Mouse (Mus musculus) liver, embryonic 16.5 days (tissue): Measurements from ENCODE around the gene Ccser1. TPM values are rescaled to one million over a fixed set of nuclear protein-coding genes. Genes with fewer than 3 reads are reported as not detected.

Source experiments
- ATAC-seq: fragments of 200-750 bp; cut with Nextera tagmentation; 2 replicates; pipeline ENCODE4 v1.8.0; 2017; ENCODE audit warnings: low read depth, mild to moderate bottlenecking, moderate number of reproducible peaks, moderate library complexity
- H3K27ac ChIP-seq: fragments of 300-500 bp; sonication (generic); 2 replicates; pipeline ENCODE4 v1.5.1; 2014; ENCODE audit warnings: mild to moderate bottlenecking, low read length
- H3K27me3 ChIP-seq: fragments of 300-500 bp; sonication (generic); 2 replicates; pipeline ENCODE4 v1.6.1; 2014; ENCODE audit warnings: low read depth, low read length, mixed read lengths; ENCODE audit not compliant: control insufficient read depth, insufficient read depth
- H3K36me3 ChIP-seq: fragments of 300-500 bp; sonication (generic); 2 replicates; pipeline ENCODE4 v1.6.1; 2014; ENCODE audit warnings: mild to moderate bottlenecking; ENCODE audit not compliant: control insufficient read depth, insufficient read depth
- H3K4me1 ChIP-seq: fragments of 300-500 bp; sonication (generic); 2 replicates; pipeline ENCODE4 v1.6.1; 2014; ENCODE audit warnings: low read depth, low read length, mixed read lengths; ENCODE audit not compliant: control insufficient read depth
- H3K4me2 ChIP-seq: fragments of 300-500 bp; sonication (generic); 2 replicates; pipeline ENCODE4 v1.6.1; 2014; ENCODE audit warnings: low read depth, low read length, mixed read lengths
- H3K4me3 ChIP-seq: fragments of 300-500 bp; sonication (generic); 2 replicates; pipeline ENCODE4 v1.5.1; 2014; ENCODE audit warnings: low read depth, mild to moderate bottlenecking, low read length
- H3K9ac ChIP-seq: fragments of 300-500 bp; sonication (generic); 2 replicates; pipeline ENCODE4 v1.6.1; 2014; ENCODE audit warnings: low read depth, low read length
- H3K9me3 ChIP-seq: fragments of 300-500 bp; sonication (generic); replicated peaks from 2 replicates; pipeline ENCODE4 v1.6.1; 2016; ENCODE audit warnings: low read length; ENCODE audit not compliant: control insufficient read depth
- whole genome bisulfite sequencing: fragments of 180-500 bp; shearing (Covaris S2); extraction: QIAGEN DNeasy Blood & Tissue Kit; methylation state at CpG from one replicate; pipeline ENCODE4 v1.1.7; 2014; ENCODE audit not compliant: insufficient replicate concordance; 5-methylcytosine and 5-hydroxymethylcytosine counted together
- polyA plus RNA-seq: library from polyadenylated mRNA; unstranded; fragments of >200 nt; fragmentation: Nextera tagmentation; extraction: Ambion mirVana; gene quantifications from 2 replicates; pipeline ENCODE4 v1.2.1, GENCODE M21; 2015

Gene Ccser1
- polyA plus RNA-seq, 1 experiment from 2014 or later = 0.09 TPM

DNA sequence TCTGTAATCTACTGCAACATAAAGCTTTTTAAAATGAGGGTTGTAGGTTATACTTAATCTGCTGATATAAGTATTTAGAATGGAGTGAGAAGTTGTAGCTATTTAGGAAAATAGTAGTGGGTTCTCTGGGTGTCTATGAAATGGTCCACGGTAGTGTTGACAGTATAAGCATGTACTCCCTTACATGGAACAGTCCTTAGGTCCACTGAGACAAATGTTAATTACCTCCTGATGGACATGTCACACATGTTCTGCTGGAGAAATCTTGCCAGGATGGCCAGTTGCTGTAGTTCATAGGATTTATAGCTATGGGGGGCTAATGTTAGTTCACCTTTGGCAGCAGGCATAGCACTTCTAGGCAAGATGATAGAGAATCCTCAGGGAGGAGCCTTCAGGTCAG is 625.4 kb downstream of the Ccser1 start:
- Histone ChIP-seq H3K36me3 (no peaks in the 10 kb centered on the region), H3K27ac (no peak overlapping the region), H3K4me1 (no peaks in the 10 kb centered on the region), H3K9ac (no peak overlapping the region), H3K4me2 (no peak overlapping the region), H3K9me3 (no peaks in the 10 kb centered on the region), H3K4me3 (no peak overlapping the region), H3K27me3 (no peaks in the 10 kb centered on the region)
- ATAC-seq = no peak
- 66% methylated on average over 1 of the region's 1 CpGs for WGBS

DNA sequence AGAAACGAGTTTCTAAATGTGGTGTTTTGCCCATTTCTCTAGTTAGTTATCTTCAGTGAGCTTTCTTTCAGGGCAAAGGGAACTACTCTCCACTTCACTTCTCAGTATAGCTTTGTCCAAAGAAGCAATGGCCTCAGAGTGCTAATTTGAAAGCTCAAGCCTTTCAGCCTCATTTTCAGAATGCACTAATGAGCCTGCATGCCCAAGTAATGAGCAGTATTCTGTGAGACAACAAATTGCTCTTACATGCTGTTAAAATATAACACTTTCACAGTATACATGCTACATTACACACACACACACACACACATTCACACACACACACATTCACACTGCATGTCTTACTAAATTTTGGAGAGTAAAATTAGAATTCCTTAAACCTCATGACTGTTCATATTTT is 637.6 kb downstream of the Ccser1 start:
- ATAC-seq = no peak
- H3K9me3 ChIP-seq = no peaks in the 10 kb centered on the region
- no peak overlapping the region for H3K27ac ChIP-seq
- no peaks in the 10 kb centered on the region for H3K27me3 ChIP-seq
- whole genome bisulfite sequencing = 29% methylated on average over 1 of the region's 1 CpGs
- no peaks in the 10 kb centered on the region for H3K4me1 ChIP-seq
- H3K4me3 ChIP-seq = no peak overlapping the region
- H3K4me2 ChIP-seq = no peak overlapping the region
- no peaks in the 10 kb centered on the region for H3K36me3 ChIP-seq
- H3K9ac ChIP-seq = no peak overlapping the region

DNA sequence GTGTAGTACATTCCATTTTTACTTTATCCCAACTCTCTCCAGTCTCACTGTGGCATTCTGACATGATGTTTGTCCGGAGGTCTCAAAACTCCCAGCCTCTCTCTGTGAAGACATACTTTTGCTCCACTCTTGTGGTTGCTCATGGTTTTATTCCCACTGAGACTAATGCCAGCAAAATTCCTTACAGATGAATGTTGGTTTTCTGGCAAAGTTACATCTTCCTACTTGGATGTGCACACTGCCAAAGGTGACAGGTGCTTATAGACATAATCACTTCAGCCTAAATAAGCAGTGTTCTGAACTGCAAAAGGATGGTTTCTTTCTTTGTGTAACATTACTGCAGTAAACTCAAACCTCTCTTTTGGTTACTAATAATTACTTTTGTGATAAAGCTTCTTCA is 696.2 kb downstream of the Ccser1 start:
- Histone ChIP-seq H3K4me2 (no peak overlapping the region), H3K27me3 (no peaks in the 10 kb centered on the region), H3K9me3 (no peaks in the 10 kb centered on the region), H3K4me3 (no peak overlapping the region), H3K9ac (no peak overlapping the region), H3K36me3 (no peaks in the 10 kb centered on the region), H3K4me1 (no peaks in the 10 kb centered on the region), H3K27ac (no peak overlapping the region)
- 68% methylated on average over 1 of the region's 1 CpGs for WGBS
- no peak for ATAC-seq

DNA sequence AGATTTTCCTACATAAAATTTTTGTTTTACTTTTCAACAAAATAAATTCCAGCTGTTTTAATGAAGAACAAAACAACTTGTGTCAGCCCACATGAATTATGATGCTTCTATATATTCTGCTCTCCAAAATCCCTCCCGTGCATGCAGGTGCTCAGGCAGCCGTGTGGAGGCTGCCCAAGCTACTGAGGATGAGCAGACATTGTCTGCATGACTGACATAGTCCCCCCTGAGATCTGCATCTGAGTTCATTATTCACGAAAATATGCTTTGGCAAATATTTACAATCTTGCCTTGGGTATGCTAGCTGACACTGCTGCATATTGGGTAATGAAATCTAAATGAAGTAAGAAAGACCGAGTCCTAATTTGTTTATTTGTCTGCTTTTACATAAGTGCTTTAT is 718.1 kb downstream of the Ccser1 start:
- no peak for ATAC-seq
- Histone ChIP-seq H3K9me3 (no peaks in the 10 kb centered on the region), H3K27ac (no peak overlapping the region), H3K9ac (no peak overlapping the region), H3K4me1 (no peaks in the 10 kb centered on the region), H3K36me3 (no peaks in the 10 kb centered on the region), H3K4me2 (no peak overlapping the region), H3K27me3 (no peaks in the 10 kb centered on the region), H3K4me3 (no peak overlapping the region)
- 54% methylated on average over 4 of the region's 4 CpGs for WGBS

DNA sequence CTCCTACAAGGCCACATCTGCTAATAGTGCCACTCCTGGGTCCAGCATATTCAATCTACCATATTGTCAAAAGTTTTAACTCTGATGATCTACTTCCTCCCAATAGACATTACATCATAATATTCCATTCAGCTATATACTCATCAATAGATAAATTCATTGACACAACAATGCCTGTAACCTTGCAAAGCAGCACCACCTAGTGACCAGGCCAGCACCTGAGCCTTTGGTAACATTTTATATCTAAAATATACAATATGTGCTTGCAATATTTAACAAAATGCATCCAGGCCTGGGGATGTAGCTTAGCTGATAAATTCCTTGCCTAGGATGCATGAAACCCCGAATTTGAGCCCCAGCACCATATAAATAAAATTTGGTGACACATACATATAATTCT is 722.6 kb downstream of the Ccser1 start:
- Histone ChIP-seq H3K4me3 (no peak overlapping the region), H3K4me2 (no peak overlapping the region), H3K36me3 (no peaks in the 10 kb centered on the region), H3K27ac (no peak overlapping the region), H3K9ac (no peak overlapping the region), H3K9me3 (no peaks in the 10 kb centered on the region), H3K4me1 (no peaks in the 10 kb centered on the region), H3K27me3 (no peaks in the 10 kb centered on the region)
- 10% methylated on average over 1 of the region's 1 CpGs for WGBS
- no peak for ATAC-seq

DNA sequence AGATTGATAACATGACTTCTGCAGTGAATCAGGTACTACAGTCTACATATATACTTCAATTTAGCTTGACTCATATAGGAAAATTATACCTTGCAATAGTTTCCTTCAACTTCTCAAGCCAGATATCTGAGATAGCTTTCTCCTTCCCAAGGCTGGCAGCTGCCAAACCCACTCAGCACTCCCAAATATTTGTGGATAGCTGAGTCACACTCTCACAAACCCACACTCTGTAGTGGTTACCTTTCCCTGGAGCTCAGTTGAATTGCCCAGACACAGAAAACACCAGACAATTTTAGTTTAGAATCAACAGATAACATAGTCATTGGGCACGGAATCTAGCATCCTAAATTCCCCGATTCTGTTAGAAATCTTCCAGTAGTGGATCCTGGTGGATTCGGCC is 732.8 kb downstream of the Ccser1 start:
- ATAC-seq = no peak
- 69% methylated on average over 3 of the region's 3 CpGs for WGBS

DNA sequence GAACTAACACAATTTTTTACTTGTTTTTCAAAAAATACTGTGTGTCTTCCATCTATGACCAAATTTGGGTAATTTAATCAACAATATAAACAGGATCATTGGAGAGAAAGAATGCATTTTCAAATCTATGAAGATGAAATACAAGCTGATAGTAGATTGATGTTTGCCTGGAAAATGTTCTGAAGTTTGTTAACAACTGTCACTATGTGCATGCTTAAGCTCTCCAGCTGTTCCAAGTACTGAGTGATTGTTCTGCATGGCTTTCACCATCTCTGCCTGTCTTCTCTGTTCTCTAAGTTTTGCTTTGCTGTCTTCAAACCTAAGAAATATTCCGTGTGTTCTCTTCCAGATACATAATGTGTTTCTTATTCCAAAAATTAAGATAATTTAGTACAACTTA is 751.5 kb downstream of the Ccser1 start:
- no peaks in the 10 kb centered on the region for H3K9me3 ChIP-seq
- H3K27ac ChIP-seq = no peak overlapping the region
- 53% methylated on average over 1 of the region's 1 CpGs for WGBS
- no peaks in the 10 kb centered on the region for H3K36me3 ChIP-seq
- no peaks in the 10 kb centered on the region for H3K4me1 ChIP-seq
- no peak overlapping the region for H3K4me2 ChIP-seq
- ATAC-seq = no peak
- no peak overlapping the region for H3K4me3 ChIP-seq
- no peaks in the 10 kb centered on the region for H3K27me3 ChIP-seq
- no peak overlapping the region for H3K9ac ChIP-seq

More for the DNA sequence above, 732.8 kb downstream of the Ccser1 start:
- no peaks in the 10 kb centered on the region for H3K27me3 ChIP-seq
- H3K4me3 ChIP-seq = no peak overlapping the region
- H3K36me3 ChIP-seq = no peaks in the 10 kb centered on the region
- H3K9ac ChIP-seq = no peak overlapping the region
- H3K9me3 ChIP-seq = no peaks in the 10 kb centered on the region
- no peak overlapping the region for H3K4me2 ChIP-seq
- no peak overlapping the region for H3K27ac ChIP-seq
- H3K4me1 ChIP-seq = no peaks in the 10 kb centered on the region

DNA sequence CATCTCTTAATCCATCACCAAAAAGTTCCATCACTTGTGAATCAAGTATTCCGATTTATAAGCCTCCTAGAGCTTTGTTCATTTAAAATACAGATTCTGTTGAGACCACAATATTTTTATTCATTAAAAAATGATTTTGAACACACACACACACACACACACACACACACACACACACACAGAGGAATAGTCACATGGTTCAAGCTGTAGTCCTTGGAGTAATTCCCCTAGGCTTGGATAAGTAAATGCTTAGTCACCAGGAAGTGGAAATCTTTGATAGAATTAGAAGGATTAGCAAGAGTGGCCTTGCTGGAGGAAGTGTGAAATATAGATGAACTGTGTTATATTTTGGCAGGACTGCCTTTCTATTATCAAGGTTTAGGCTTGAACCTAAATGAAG is 756.5 kb downstream of the Ccser1 start:
- ATAC-seq = no peak
- Histone ChIP-seq H3K4me3 (no peak overlapping the region), H3K27me3 (no peaks in the 10 kb centered on the region), H3K27ac (no peak overlapping the region), H3K36me3 (no peaks in the 10 kb centered on the region), H3K9me3 (no peaks in the 10 kb centered on the region), H3K4me2 (no peak overlapping the region), H3K4me1 (no peaks in the 10 kb centered on the region), H3K9ac (no peak overlapping the region)
- 62% methylated on average over 1 of the region's 1 CpGs for WGBS

DNA sequence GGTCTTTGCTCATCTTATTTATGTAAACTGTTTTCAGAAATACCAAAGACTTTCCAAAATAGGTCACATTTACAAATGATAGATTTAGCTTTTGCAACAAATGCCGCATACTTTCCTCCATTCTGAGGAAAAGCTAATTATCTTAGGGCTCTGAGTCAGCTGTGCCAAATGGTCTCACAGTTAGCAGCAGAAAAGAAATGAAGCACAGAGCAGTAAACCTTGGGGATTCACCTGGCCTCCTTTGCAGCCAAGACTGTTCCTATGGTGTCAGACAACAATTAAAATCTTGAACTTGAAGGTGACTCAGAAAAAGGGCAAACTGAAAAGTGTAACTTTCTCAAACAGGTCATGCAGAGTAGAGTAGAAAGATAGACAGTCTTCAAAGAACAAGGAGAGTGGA is 759.1 kb downstream of the Ccser1 start:
- Histone ChIP-seq H3K27me3 (no peaks in the 10 kb centered on the region), H3K9me3 (no peaks in the 10 kb centered on the region), H3K36me3 (no peaks in the 10 kb centered on the region), H3K4me2 (no peak overlapping the region), H3K4me1 (no peaks in the 10 kb centered on the region), H3K9ac (no peak overlapping the region), H3K27ac (no peak overlapping the region), H3K4me3 (no peak overlapping the region)
- no peak for ATAC-seq
- WGBS = 69% methylated on average over 1 of the region's 1 CpGs

DNA sequence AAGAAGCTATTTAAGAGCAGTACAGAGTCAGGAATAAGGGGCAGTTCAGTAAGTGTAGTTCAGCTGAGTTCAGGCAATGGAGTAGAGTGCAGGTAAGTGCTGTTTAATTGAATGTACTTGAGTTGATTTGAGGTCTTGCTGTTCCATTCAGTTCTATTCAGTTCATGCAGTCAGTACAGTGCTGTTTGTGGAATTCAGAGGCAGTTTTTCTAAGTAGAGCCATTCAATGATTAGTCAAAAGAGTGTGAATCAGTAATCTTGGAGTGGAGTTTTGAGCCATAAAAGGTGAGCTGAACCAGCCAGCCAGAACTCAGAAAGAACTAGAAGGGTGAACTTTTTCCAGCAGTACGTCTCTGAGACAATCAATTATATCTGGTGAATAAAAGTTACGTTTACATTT is 773.6 kb downstream of the Ccser1 start:
- Histone ChIP-seq H3K4me1 (no peaks in the 10 kb centered on the region), H3K9ac (no peak overlapping the region), H3K4me3 (no peak overlapping the region), H3K4me2 (no peak overlapping the region), H3K27me3 (no peaks in the 10 kb centered on the region), H3K9me3 (no peaks in the 10 kb centered on the region), H3K27ac (no peak overlapping the region), H3K36me3 (no peaks in the 10 kb centered on the region)
- no peak for ATAC-seq
- 69% methylated on average over 2 of the region's 2 CpGs for WGBS
